Mouse (Mus musculus) lung, postnatal 0 days (tissue): ENCODE data around the gene Yif1b. TPM values are rescaled to one million over a fixed set of nuclear protein-coding genes. Genes with fewer than 3 reads are reported as not detected.

Experiments used
- ATAC-seq: fragments of 200-750 bp; cut with Nextera tagmentation; 2 replicates; pipeline ENCODE4 v1.8.0; 2017; ENCODE audit warnings: moderate library complexity
- DNase-seq: peaks from one replicate; pipeline ENCODE4 v3.0.0-alpha.2; 2016; ENCODE audit warnings: low spot score
- H3K27ac ChIP-seq: fragments of 300-500 bp; sonication (generic); 2 replicates; pipeline ENCODE4 v1.5.1; 2014; ENCODE audit warnings: antibody characterized with exemption, mild to moderate bottlenecking, low read length, mixed read lengths
- H3K27me3 ChIP-seq: fragments of 300-500 bp; sonication (generic); replicated peaks from 2 replicates; pipeline ENCODE4 v1.6.1; 2014; ENCODE audit warnings: low read length, mixed read lengths; ENCODE audit not compliant: insufficient read depth
- H3K36me3 ChIP-seq: fragments of 300-500 bp; sonication (generic); 2 replicates; pipeline ENCODE4 v1.6.1; 2014; ENCODE audit warnings: low read length, mixed read lengths; ENCODE audit not compliant: insufficient read depth
- H3K4me1 ChIP-seq: fragments of 300-500 bp; sonication (generic); 2 replicates; pipeline ENCODE4 v1.6.1; 2014; ENCODE audit warnings: antibody characterized with exemption, low read depth, low read length, mixed read lengths; ENCODE audit not compliant: insufficient read depth
- H3K4me2 ChIP-seq: fragments of 300-500 bp; sonication (generic); replicated peaks from 2 replicates; pipeline ENCODE4 v1.6.1; 2014; ENCODE audit warnings: low read depth, mild to moderate bottlenecking, low read length, moderate library complexity, mixed read lengths
- H3K4me3 ChIP-seq: fragments of 300-500 bp; sonication (generic); 2 replicates; pipeline ENCODE4 v1.5.1; 2014; ENCODE audit warnings: low read depth, low read length
- H3K9ac ChIP-seq: fragments of 300-500 bp; sonication (generic); replicated peaks from 2 replicates; pipeline ENCODE4 v1.6.1; 2014; ENCODE audit warnings: low read depth, mild to moderate bottlenecking
- H3K9me3 ChIP-seq: fragments of 300-500 bp; sonication (generic); 2 replicates; pipeline ENCODE4 v1.6.1; 2016; ENCODE audit warnings: low read length, mixed read lengths
- CTCF ChIP-seq: IDR thresholded peaks from 2 replicates; pipeline ENCODE4 v1.5.1; 2016; ENCODE audit warnings: antibody characterized with exemption, mild to moderate bottlenecking
- EP300 ChIP-seq: IDR thresholded peaks from 2 replicates; pipeline ENCODE4 v1.6.1; 2016; ENCODE audit warnings: antibody characterized with exemption, mild to moderate bottlenecking, control low read depth
- WGBS: fragments of 180-500 bp; shearing (Covaris S2); extraction: QIAGEN DNeasy Blood & Tissue Kit; methylation state at CpG from one replicate; pipeline ENCODE4 v1.1.7; 2014; 5-methylcytosine and 5-hydroxymethylcytosine counted together
- polyA plus RNA-seq: library from polyadenylated mRNA; unstranded; fragments of >200 nt; fragmentation: Nextera tagmentation; extraction: Ambion mirVana; gene quantifications from 2 replicates; pipeline ENCODE4 v1.2.1, GENCODE M21; 2015

The Yif1b gene
- polyA plus RNA-seq, 1 experiment from 2014 or later = 96.2 TPM

DNA sequence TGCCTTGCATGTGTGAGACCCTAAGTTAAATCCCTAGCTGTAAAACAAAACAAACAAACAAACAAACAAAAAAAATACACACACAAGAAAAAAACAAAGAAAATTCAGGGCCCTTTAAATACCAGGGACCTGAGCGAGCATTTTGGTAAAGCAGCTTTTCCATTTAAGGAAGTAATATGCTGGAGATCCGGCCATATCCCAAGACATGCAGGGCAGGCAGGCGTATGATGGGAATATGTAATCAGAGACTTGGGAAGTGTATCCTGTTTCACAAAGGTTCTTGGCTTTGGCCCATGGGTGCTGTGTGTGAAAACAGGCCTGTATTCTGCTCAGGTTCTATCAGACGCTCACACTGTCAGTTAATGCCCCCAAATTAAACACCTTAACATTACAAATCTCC is 39.4 kb downstream of the Yif1b start:
- ATAC-seq (no peak), DNase-seq (no peak)
- Histone ChIP-seq H3K9ac (no peak overlapping the region), H3K9me3 (no peaks in the 10 kb centered on the region), H3K27ac (no peak overlapping the region), H3K4me3 (no peak overlapping the region), H3K4me2 (no peak overlapping the region), H3K4me1 (peaks cover 5% of the 10 kb centered on the region; the same call in 1 of the 2 replicates), H3K36me3 (no peaks in the 10 kb centered on the region), H3K27me3 (no peaks in the 10 kb centered on the region)
- TF ChIP-seq EP300 (no peak), CTCF (no peak)
- 63% methylated on average over 4 of the region's 4 CpGs for WGBS

DNA sequence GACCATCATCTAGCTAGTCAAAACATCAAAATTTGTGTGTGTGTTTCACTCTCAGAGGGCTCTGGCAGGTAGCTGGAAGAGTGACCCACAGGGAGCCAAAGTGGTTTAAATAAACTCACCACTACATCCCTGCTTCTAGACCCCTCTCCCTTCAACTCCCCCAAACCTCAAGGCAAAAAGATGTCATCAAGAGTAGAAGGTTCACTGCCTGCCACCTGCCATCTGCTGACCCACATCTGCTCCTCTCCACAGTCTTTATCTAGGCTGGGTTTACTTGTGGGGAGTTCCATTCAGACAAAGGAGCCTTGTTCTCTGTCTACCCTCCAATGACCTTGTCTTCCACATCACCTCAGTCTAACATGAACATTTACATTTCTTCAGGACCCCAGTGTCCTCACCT is 41.1 kb downstream of the Yif1b start:
- peaks cover 5% of the 10 kb centered on the region; the same call in 1 of the 2 replicates for H3K4me1 ChIP-seq
- H3K27me3 ChIP-seq = no peaks in the 10 kb centered on the region
- H3K9me3 ChIP-seq = no peaks in the 10 kb centered on the region
- no peak overlapping the region for H3K4me3 ChIP-seq
- H3K9ac ChIP-seq = no peak overlapping the region
- peak overlapping the region; percentile 87; the same call in 1 of the 2 replicates for H3K4me2 ChIP-seq
- no peak overlapping the region for H3K27ac ChIP-seq
- DNase-seq (no peak), ATAC-seq (no peak)
- TF ChIP-seq CTCF (no peak), EP300 (no peak)
- no peaks in the 10 kb centered on the region for H3K36me3 ChIP-seq

DNA sequence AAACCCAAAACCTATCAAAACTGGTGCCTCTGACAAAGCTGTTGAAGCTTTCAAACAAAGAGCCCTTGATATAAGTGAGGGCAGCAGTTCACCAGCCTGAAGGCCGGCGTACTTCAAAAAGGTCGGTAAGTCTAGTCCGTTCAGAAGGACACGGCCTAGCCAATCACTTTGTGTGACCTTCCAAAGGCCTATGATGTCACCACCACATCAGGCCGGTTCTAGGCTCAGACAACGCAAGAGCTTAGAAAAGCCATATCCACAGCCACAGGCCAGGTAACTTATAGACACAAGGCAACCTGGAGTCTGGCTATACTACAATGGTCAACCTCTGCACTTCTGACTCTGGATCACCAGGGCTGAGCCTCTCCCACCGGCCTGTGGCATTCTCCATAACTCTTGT is 41.8 kb downstream of the Yif1b start:
- peak overlapping the region; percentile 87 for H3K4me2 ChIP-seq
- no peaks in the 10 kb centered on the region for H3K36me3 ChIP-seq
- H3K27ac ChIP-seq = peak overlapping the region; percentile 22; the same call in 1 of the 2 replicates
- no peak overlapping the region for H3K9ac ChIP-seq
- WGBS = 53% methylated on average over 8 of the region's 8 CpGs
- H3K9me3 ChIP-seq = no peaks in the 10 kb centered on the region
- ATAC-seq (no peak), DNase-seq (no peak)
- H3K4me3 ChIP-seq = 0 out of 2 replicates have a peak overlapping the region, but pooled peaks have one; percentile 59
- TF ChIP-seq CTCF = no peak
- TF ChIP-seq EP300 = no peak
- H3K4me1 ChIP-seq = peaks cover 5% of the 10 kb centered on the region; the same call in 1 of the 2 replicates
- no peaks in the 10 kb centered on the region for H3K27me3 ChIP-seq

DNA sequence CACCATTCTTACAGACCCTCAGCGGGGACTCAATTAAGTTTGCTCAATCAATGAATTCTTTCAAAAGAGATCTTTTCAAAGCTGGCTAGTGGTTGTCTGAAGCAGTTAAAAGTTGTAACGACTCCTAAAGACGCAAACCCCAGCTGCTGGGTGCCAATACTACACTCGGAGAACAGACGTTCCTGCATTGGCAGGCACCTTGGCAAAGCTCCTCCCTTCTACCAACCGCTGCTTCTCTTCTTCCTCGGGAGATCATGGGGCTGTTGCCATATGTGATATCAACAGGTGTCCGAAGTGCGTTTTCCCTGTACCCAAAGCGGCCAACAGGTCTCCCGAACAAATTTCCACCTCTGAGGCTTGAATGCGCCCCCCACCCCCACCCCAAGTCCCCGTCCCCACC is 42.7 kb downstream of the Yif1b start:
- ATAC-seq = no peak
- no peaks in the 10 kb centered on the region for H3K36me3 ChIP-seq
- peaks cover 5% of the 10 kb centered on the region; the same call in 1 of the 2 replicates for H3K4me1 ChIP-seq
- H3K4me2 ChIP-seq = peak overlapping the region; percentile 87
- H3K9ac ChIP-seq = peak overlapping the region; percentile 19; the same call in 1 of the 2 replicates
- WGBS = 15% methylated on average over 13 of the region's 13 CpGs
- DNase-seq = no peak
- TF ChIP-seq CTCF (no peak), EP300 (no peak)
- peak overlapping the region; percentile 97; the same call in 1 of the 2 replicates for H3K27ac ChIP-seq
- H3K9me3 ChIP-seq = no peaks in the 10 kb centered on the region
- no peaks in the 10 kb centered on the region for H3K27me3 ChIP-seq
- H3K4me3 ChIP-seq = peak overlapping the region; percentile 59

DNA sequence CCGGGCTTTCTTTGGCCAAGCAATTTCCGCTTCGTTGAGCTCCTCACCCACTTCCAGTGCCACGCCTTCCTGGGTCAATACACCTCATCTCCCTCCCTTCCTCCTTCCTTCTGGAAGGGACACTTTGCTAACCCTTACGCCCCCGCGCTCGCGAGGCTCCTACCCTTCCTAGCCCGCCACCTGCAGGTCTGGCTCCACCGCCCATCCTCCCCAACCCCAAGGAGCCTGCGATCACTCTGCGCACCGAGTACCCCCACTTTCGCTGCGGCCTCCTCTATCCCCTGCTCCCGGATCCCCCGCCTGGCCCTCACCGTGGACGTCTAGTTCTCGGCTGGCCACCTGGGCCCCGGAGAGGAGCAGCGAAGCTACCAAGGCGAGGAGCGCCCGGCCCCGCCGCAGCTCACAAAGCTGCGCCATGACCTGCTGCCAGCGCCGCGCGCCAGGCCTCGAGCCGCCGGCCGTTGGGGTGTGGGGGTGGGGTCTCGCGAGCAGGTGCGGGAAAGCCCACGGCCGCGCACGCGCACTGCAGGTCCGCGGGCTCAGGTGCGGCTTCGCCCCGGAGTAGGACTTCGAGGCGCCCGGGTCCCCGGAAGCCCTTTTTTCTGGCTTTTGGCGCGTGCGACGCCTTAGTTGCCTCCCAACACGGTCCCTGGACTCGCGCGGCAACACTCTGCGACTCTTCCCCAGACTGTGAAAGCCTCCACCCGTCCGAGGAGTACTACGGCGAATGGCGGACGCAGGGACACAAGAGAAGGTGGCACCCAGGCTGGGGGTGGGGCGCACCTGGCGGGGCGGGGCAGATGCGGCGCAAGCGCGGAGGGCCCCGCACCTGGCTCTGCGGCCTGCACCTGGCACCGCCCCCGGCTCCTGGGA is 43.3 kb downstream of the Yif1b start, which contains the start of gene Spint2:
TSS of gene Spint2 (minus strand) at position 712 of the 873 bp plus-strand sequence.
- H3K36me3 ChIP-seq = no peaks in the 10 kb centered on the region
- peak within 1 kb of the TSS; percentile 87 for H3K4me2 ChIP-seq
- no peaks in the 10 kb centered on the region for H3K9me3 ChIP-seq
- no peak for TF ChIP-seq EP300
- TF ChIP-seq CTCF = peak; percentile 50
- DNase-seq (peak; percentile 89), ATAC-seq (peak; percentile 93)
- H3K27ac ChIP-seq = peak within 1 kb of the TSS; percentile 97
- WGBS = under 1% methylated on average over 60 of the region's 80 CpGs
- H3K9ac ChIP-seq = peak within 1 kb of the TSS; percentile 68
- H3K4me1 ChIP-seq = peaks cover 5% of the 10 kb centered on the region; the same call in 1 of the 2 replicates
- peak within 1 kb of the TSS; percentile 59 for H3K4me3 ChIP-seq
- no peaks in the 10 kb centered on the region for H3K27me3 ChIP-seq

DNA sequence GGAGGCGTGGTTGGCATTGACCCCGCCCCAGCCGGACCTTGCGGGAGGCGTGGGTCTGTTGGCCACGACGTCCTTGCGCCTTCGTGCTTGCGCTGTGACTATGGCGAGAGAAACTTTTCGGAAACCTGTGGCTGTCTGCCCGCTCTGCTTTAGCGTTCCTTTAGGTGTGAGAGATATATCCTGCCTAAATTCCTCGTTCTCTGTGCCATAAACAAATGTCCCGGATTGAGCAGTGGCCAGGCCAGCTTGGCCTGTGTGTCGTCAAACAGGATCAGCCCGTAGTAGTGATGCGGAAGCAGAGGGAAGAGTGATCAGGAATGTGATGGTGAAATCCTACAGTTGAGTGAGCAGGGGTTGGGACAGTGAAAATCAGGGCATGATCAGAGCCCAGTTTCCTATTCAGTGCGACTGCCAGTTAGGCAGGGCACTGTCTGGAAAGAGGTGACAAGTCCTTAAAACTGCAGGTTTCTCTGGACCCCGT is 44.0 kb downstream of the Yif1b start:
- Histone ChIP-seq H3K9me3 (no peaks in the 10 kb centered on the region), H3K4me1 (peaks cover 5% of the 10 kb centered on the region; the same call in 1 of the 2 replicates), H3K9ac (peak overlapping the region; percentile 68; the same call in 1 of the 2 replicates), H3K36me3 (no peaks in the 10 kb centered on the region), H3K27ac (peak overlapping the region; percentile 97), H3K4me3 (peak overlapping the region; percentile 59), H3K4me2 (peak overlapping the region; percentile 87), H3K27me3 (no peaks in the 10 kb centered on the region)
- TF ChIP-seq CTCF (no peak), EP300 (peak; percentile 41; the same call in 1 of the 2 replicates)
- 7% methylated on average over 20 of the region's 21 CpGs for WGBS
- DNase-seq (peak; percentile 90), ATAC-seq (peak; percentile 77)
